Mouse (Mus musculus): Measurements from ENCODE around the gene Mei1. TPM values are rescaled to one million over a fixed set of nuclear protein-coding genes. Genes with fewer than 3 reads are reported as not detected.

The Mei1 gene
- polyA plus RNA-seq (2017; shearing (Covaris generic)), result under 1 TPM in 1 of 2 experiments, not detected in 1; 0.22 TPM

DNA sequence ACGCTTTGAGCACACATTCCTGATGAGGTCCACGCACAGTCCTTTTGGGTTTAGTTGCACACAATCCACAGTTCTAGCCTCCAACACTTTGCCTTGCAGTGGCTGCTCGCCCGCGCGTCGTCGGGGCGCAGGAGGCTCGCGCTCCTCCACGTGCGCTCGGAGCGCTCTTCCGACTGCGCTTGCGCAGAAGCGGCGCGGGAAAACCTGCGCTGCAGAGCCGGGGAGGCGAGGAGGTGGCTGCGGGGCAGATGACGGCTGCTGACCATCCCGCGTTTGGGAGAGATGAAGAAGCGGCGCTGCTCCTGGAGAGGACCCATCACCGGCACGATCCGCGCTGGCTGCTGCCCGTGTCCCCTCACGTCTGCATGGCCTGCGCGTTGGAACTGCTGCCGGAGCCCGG lies at the start of gene Mei1:
Gene Mei1 (plus strand): TSS at position 99 of the 400 bp plus-strand sequence.

DNA sequence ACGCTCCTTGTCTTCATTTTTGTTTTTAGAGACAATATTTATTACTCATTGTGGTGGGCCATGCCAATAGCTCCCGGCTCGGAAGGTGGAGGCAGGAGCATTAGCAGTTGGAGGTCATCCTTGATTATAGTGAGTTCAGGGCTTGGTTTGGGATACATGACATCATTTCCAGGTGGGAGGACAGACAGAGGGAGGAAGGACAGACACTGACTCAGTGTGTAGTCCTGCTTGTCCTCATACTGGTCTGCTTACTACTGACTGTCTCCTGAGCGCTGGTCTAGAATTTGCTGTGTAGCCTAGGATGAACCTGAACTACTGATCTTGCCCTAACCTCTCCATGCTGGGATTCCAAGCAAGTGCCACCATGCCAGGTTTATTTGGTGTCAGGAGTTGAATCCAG lies 36.0 kb upstream of the Mei1 start, which contains the start of gene Desi1:
Gene Desi1 (minus strand): TSS at position 101 of the 400 bp plus-strand sequence.

DNA sequence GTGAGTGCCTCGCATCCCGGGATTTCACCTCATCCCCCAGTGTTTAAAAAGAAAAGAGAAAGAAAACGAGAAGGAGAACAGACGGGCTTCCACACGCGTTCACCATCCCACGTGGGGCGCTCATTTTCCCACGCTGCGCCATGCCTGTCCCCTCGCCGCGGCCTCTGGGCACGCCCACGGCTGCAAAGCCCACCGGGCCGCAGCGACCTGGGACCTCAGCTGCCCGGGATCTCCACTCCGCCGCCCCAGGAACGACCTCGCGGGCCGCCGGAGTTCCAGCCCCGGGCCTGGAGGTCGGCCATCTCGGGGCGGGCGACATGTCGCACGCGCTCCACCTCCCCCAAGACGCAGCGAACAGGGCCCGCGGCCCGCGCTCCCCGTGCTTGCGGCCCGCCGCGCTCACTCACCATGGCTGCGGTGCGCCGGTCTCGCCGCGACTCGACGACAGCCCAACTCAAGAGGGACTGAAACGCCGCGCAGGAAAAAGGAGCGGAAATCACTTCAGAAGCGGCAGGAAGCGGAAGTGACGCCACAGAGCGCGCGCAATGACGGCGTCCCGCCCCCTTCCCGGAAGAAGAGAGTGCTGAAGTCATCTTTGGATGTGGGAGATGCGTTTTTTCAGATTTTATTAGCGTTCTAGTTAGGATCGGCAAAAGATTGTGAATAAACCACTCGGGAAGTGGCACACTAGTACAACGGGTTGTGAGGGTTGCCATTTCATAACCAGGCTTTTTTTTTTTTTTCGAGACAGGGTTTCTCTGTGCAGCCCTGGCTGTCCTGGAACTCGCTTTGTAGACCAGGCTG lies 22.5 kb upstream of the Mei1 start, which contains the start of gene Snu13:
Gene Snu13 (minus strand): TSS at position 519 of the 804 bp plus-strand sequence.

DNA sequence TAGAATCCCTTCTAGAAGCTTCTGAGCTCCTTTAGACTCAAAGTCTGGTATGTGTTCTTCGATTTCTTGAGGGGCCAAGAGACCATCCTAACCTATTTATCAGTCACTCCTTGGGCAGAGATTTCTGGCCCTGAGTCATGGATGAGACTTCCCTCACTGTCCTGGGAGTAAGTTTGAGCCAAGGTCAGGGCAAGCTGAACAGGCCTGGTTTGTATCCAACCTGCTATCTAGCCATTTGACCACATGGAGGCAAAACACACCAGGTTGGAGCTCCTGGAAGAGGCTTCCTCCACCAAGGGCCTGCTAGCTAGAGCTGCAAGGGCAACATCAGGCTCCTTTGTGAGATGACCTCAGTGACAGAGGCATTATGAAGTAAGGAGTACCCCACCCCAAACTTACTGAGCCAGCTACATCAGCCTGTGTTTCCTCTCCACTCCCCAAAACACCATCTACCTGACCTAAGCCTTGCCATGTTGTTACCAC lies 11.0 kb upstream of the Mei1 start, which contains the start of gene 4930407I10Rik:
Gene 4930407I10Rik (plus strand): TSS at position 433 of the 483 bp plus-strand sequence.

DNA sequence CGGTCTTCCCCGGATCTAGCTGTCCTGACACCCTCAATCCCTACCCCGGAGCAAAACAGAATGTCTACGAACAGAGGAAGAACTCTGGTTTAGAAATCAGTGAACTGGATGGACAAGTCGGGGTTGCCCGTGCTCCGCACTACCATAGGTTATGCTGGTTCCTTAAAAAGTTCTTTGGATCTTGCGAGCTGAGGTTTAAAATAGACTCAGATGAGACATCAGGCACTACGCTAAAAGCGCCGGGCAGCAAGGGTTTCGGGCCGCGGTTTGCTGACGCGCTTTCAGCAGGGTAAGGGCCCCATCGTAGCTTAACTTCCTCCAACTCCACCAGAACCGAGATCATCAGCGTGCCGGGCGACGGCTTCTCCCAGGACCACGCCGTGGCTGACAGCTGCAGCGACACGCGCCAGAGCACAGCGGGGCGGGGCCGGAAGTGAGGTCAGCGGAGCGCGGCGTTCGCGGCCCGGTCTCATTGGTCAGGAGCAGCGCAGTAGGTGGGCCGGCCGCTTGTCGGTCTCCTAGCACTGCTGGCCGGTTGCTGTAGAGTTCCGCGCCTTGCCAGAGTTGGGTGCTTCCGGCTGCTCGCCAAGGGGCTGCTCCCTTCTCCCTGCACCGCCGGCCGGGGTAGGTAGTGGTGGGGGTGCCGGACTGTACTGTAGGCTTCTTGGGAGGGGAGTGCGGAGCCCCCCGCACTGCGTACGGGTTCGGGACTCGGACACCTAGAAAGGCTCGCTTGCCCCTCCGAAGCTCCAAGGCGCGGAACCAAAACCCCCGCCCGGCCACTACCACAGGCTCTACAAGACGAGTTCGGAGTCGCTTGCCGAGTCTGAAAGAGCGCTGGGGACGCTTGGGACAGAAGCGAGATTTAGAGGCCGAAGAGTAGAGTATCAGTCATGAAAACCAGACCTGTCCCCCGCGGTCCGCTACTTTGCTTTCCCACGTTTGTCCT lies 57.9 kb downstream of the Mei1 start, which contains the start of gene Ccdc134:
Gene Ccdc134 (plus strand): TSS at position 497 of the 949 bp plus-strand sequence.

DNA sequence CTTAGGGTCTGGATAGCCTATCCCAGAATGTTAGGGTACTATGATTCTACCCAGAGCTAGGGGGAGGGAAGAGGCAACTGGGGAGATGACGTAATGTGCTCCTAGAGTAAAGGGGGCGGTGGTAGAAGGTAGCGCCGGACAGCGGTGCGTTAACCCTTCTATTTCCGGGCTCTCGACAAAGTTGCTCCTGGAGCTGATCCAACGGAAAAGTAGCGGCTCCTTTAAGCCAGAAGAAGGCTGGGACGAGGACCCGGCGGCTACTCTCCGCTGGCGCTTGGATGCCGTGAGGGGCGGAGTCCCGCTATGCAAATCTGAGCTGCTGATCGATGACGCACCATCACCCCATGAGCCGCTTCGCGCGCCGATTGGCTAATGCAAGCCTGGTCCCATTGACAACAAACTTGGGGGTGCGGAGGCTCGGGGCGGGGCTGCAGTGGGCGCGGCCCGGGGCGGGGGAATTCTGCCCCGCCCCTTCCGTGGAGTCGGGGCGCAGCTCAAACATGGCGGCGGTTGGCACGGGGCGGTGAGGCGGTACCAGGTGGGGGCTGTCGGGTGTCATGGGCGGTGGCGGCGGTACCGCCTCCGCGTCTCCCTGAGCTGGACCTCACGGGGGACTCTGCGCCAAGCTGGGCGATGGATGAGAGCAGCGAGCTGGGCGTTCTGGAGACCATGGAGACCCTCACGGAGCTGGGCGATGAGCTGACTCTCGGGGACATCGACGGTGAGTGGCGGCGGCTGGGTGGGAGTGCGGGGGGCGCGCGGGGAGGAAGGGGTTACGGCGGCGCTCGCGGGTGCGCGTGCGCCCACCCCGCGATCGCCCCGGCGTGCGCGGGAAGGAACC lies 77.2 kb downstream of the Mei1 start, which contains the start of gene Srebf2:
Gene Srebf2 (plus strand): TSS at position 412 of the 841 bp plus-strand sequence.

Other genes with a start within 250 kb of the Mei1 start
- 10 to 100 TPM; 33.5 to 63.3 TPM for gene Tob2, start 211.2 kb upstream of the Mei1 start, polyA plus RNA-seq (2017; shearing (Covaris generic))
- 100 to 1,000 TPM; 102 to 126 TPM for gene Phf5a, start 198.1 kb upstream of the Mei1 start, polyA plus RNA-seq (2017; shearing (Covaris generic))
- 100 to 1,000 TPM in 1 of 2 experiments, 10 to 100 TPM in 1; 95.9 to 114 TPM for gene Aco2, start 197.7 kb upstream of the Mei1 start, polyA plus RNA-seq (2017; shearing (Covaris generic))
- 10 to 100 TPM; 43.2 to 56.7 TPM for gene Polr3h, start 143.8 kb upstream of the Mei1 start, polyA plus RNA-seq (2017; shearing (Covaris generic))
- gene Csdc2, start 133.2 kb upstream of the Mei1 start, polyA plus RNA-seq (2017; shearing (Covaris generic)), result under 1 TPM in 1 of 2 experiments, not detected in 1; 0.36 TPM
- gene Pmm1, start 109.1 kb upstream of the Mei1 start, polyA plus RNA-seq (2017; shearing (Covaris generic)), result 10 to 100 TPM in 1 of 2 experiments, 1 to 10 TPM in 1; 6.9 to 20.5 TPM
- not detected for gene 1700029P11Rik, start 89.5 kb upstream of the Mei1 start, polyA plus RNA-seq (2017; shearing (Covaris generic))
- 10 to 100 TPM; 60.7 to 84.2 TPM for gene Xrcc6, start 82.2 kb upstream of the Mei1 start, polyA plus RNA-seq (2017; shearing (Covaris generic))
- 10 to 100 TPM; 31.3 to 45.5 TPM for gene Desi1, start 36.1 kb upstream of the Mei1 start, polyA plus RNA-seq (2017; shearing (Covaris generic))
- gene Snu13, start 22.4 kb upstream of the Mei1 start, polyA plus RNA-seq (2017; shearing (Covaris generic)), result 100 to 1,000 TPM; 149 to 178 TPM
- not detected for gene 4930407I10Rik, start 10.8 kb upstream of the Mei1 start, polyA plus RNA-seq (2017; shearing (Covaris generic))
- 10 to 100 TPM; 25.7 to 27.7 TPM for gene Ccdc134, start 57.9 kb downstream of the Mei1 start, polyA plus RNA-seq (2017; shearing (Covaris generic))
- 100 to 1,000 TPM in 1 of 2 experiments, 10 to 100 TPM in 1; 59.7 to 125 TPM for gene Srebf2, start 77.2 kb downstream of the Mei1 start, polyA plus RNA-seq (2017; shearing (Covaris generic))
- gene Shisa8, start 142.8 kb downstream of the Mei1 start, polyA plus RNA-seq (2017; shearing (Covaris generic)), result under 1 TPM; 0.20 to 0.25 TPM
- 1 to 10 TPM; 4.7 to 6.4 TPM for gene Tnfrsf13c, start 154.4 kb downstream of the Mei1 start, polyA plus RNA-seq (2017; shearing (Covaris generic))
- 10 to 100 TPM; 10.2 to 11.3 TPM for gene Cenpm, start 174.8 kb downstream of the Mei1 start, polyA plus RNA-seq (2017; shearing (Covaris generic))
- gene 1500009C09Rik, start 182.4 kb downstream of the Mei1 start, polyA plus RNA-seq (2017; shearing (Covaris generic)), result not detected
- under 1 TPM in 1 of 2 experiments, not detected in 1; 0.66 TPM for gene Sept3, start 204.9 kb downstream of the Mei1 start, polyA plus RNA-seq (2017; shearing (Covaris generic))
- not detected for gene Wbp2nl, start 229.0 kb downstream of the Mei1 start, polyA plus RNA-seq (2017; shearing (Covaris generic))

Measured in activated CD4-positive, CD25-positive, alpha-beta regulatory T cell (primary cell).